Comparison of ENCODE assay signal across 9 mouse cellular contexts in genomic region chr4:82858431-82859010, GRCm38 (mm10). TPM values are rescaled to one million over a fixed set of nuclear protein-coding genes. Genes with fewer than 3 reads are reported as not detected.
DNase-seq lines count a peak whose midpoint lies in the region; ATAC-seq and TF ChIP-seq lines count a peak whose summit lies in the region.
"Had no signal": no experiment of that assay in that cellular context is flagged by ENCODE, and none has a peak within 500 bp of the region (broad histone marks: within the 10 kb centered on the region; RNA-seq: fewer than 3 reads in every experiment).

No protein-coding gene starts in this region.

- no peak overlapping the region; the same call in 1 of the 2 replicates for H3K27ac ChIP-seq in heart, adult 2 months
- peak overlapping the region; percentile 95 for H3K27ac ChIP-seq in forebrain, embryonic 16.5 days (ENCODE audit: low read length)
- H3K27ac ChIP-seq in liver, embryonic 15.5 days (replicated peaks) = no peak overlapping the region

- WGBS in heart, adult 2 months = 43% methylated on average over 4 of the region's 4 CpGs
- 16% methylated on average over 4 of the region's 4 CpGs for WGBS in forebrain, embryonic 16.5 days
- WGBS in liver, embryonic 15.5 days (ENCODE audit: insufficient replicate concordance) = 21% methylated on average over 4 of the region's 4 CpGs

- ATAC-seq in forebrain, embryonic 16.5 days = no peak
- ATAC-seq in liver, embryonic 15.5 days (ENCODE audit: insufficient read depth) = no peak

- peak overlapping the region; percentile 75 for H3K4me3 ChIP-seq in heart, adult 2 months
- H3K4me3 ChIP-seq in forebrain, embryonic 16.5 days (replicated peaks; ENCODE audit: low read length) = peak overlapping the region; percentile 78
- peak overlapping the region; percentile 70 for H3K4me3 ChIP-seq in liver, embryonic 15.5 days (replicated peaks)

- intact Hi-C loops in heart, adult 2 months (cut with DNase I) = loop anchor here (5.0 to 10.0 kb wide), 2 partner anchors 74 to 1944 kb away; partner anchors contain the start of gene Lurap1l
- intact Hi-C loops in heart, postnatal 36 days (cut with DNase I) = no loop called here

- peak overlapping the region; percentile 82 for H3K4me2 ChIP-seq in forebrain, embryonic 16.5 days (ENCODE audit: low read length)
- H3K4me2 ChIP-seq in liver, embryonic 15.5 days = peak overlapping the region; percentile 79

- H3K27me3 ChIP-seq in heart, adult 2 months (ENCODE audit: control insufficient read depth, insufficient read depth, low read length) = no peaks in the 10 kb centered on the region
- no peaks in the 10 kb centered on the region for H3K27me3 ChIP-seq in forebrain, embryonic 16.5 days (replicated peaks; ENCODE audit: control insufficient read depth, insufficient read depth, low read length)
- no peaks in the 10 kb centered on the region for H3K27me3 ChIP-seq in liver, embryonic 15.5 days

- TF ChIP-seq CTCF in heart, adult 2 months (IDR thresholded peaks at IDR 0.05) = no peak

- no peaks in the 10 kb centered on the region for H3K36me3 ChIP-seq in heart, adult 2 months (ENCODE audit: control insufficient read depth, insufficient read depth, low read length)
- no peaks in the 10 kb centered on the region for H3K36me3 ChIP-seq in forebrain, embryonic 16.5 days (ENCODE audit: control insufficient read depth, insufficient read depth)
- H3K36me3 ChIP-seq in liver, embryonic 15.5 days (replicated peaks) = no peaks in the 10 kb centered on the region

- no peak for TF ChIP-seq EP300 in heart, adult 2 months (IDR thresholded peaks at IDR 0.05; ENCODE audit: insufficient read depth, low read depth, low read length)

- no peaks in the 10 kb centered on the region for H3K4me1 ChIP-seq in heart, adult 2 months (ENCODE audit: control insufficient read depth, insufficient read depth, low read length)
- peaks cover 22% of the 10 kb centered on the region for H3K4me1 ChIP-seq in forebrain, embryonic 16.5 days (replicated peaks; ENCODE audit: control insufficient read depth, insufficient read depth, low read length)
- peaks cover 15% of the 10 kb centered on the region for H3K4me1 ChIP-seq in liver, embryonic 15.5 days (replicated peaks)

- no peaks in the 10 kb centered on the region for H3K79me2 ChIP-seq in heart, adult 2 months (replicated peaks; ENCODE audit: control insufficient read depth, insufficient read depth, low read length)

- H3K9me3 ChIP-seq in forebrain, embryonic 16.5 days (ENCODE audit: control insufficient read depth, low read length) = no peaks in the 10 kb centered on the region
- H3K9me3 ChIP-seq in liver, embryonic 15.5 days (replicated peaks) = no peaks in the 10 kb centered on the region

- no peak for TF ChIP-seq POLR2A in heart, adult 2 months (IDR thresholded peaks at IDR 0.05; ENCODE audit: insufficient read depth, low read depth, low read length)

- H3K9ac ChIP-seq in heart, adult 2 months (ENCODE audit: low read depth, low read length) = peak overlapping the region; percentile 90; the same call in 1 of the 2 replicates
- H3K9ac ChIP-seq in forebrain, embryonic 16.5 days (replicated peaks; ENCODE audit: low read depth, low read length) = peak overlapping the region; percentile 99
- H3K9ac ChIP-seq in liver, embryonic 15.5 days = peak overlapping the region; percentile 69; the same call in 1 of the 2 replicates

- DNase-seq in heart, adult 2 months = no peak
- DNase-seq in heart, postnatal 36 days = no peak
- peak; percentile 27 for DNase-seq in CD4-positive helper T cell, adult 2 months (ENCODE audit: low read depth, low spot score)
- DNase-seq in cerebellum, adult 11-12 months = no peak
- no peak for DNase-seq in cerebellum, postnatal 14 days
- DNase-seq in ovary, adult 18-20 months (ENCODE audit: low spot score) = no peak

RNA-seq across cellular contexts. Expression of gene Zdhhc21, which starts 1.2 kb away (rescaled TPM):
- 1 to 10 TPM; 8.5 to 9.3 TPM for total RNA-seq in heart, adult 2 months (2021)
- polyA plus RNA-seq in heart, adult 2 months (2012; rRNA removed) = 2.7 and 6.4 TPM in 2 replicates
- 10 to 100 TPM in 1 of 2 experiments, 1 to 10 TPM in 1; 9.8 to 10.5 TPM for total RNA-seq in heart, postnatal 36 days (2021)
- 19.7 and 20.1 TPM in 2 replicates for polyA plus RNA-seq in forebrain, embryonic 16.5 days (2015; fragmentation: Nextera tagmentation; extraction: Ambion mirVana)
- 2.3 and 2.7 TPM in 2 replicates for polyA plus RNA-seq in liver, embryonic 15.5 days (2015; fragmentation: Nextera tagmentation; extraction: Ambion mirVana)

RNA-seq across cellular contexts. Expression of gene Cer1, which starts 26.4 kb away (rescaled TPM):
- not detected for total RNA-seq in heart, adult 2 months (2021)
- not detected in 2 replicates for polyA plus RNA-seq in heart, adult 2 months (2012; rRNA removed)
- total RNA-seq in heart, postnatal 36 days (2021) = not detected
- polyA plus RNA-seq in forebrain, embryonic 16.5 days (2015; fragmentation: Nextera tagmentation; extraction: Ambion mirVana) = not detected in 2 replicates
- polyA plus RNA-seq in liver, embryonic 15.5 days (2015; fragmentation: Nextera tagmentation; extraction: Ambion mirVana) = not detected in 2 replicates
- total RNA-seq: hematopoietic stem cell, adult 5-6 weeks had no signal
